Mouse (Mus musculus) G1E (cell line): ENCODE measurements at regions not wholly inside any gene's neighbourhood (a gene's known extent, or its start where the extent isn't known, plus 50 kb on each side); places are given as distances from the start of the nearest gene placed in this dataset.

Experiments
- ATAC-seq: 2 replicates; pipeline ENCODE4 v1.8.0; 2016; ENCODE audit warnings: mild to moderate bottlenecking; ENCODE audit not compliant: insufficient number of reproducible peaks, poor library complexity, low FRiP score, severe bottlenecking; ENCODE audit errors: extremely low read depth
- DNase-seq: peaks from one replicate; pipeline ENCODE4 v3.0.0; 2012; ENCODE audit warnings: low spot score
- H3K27me3 ChIP-seq: 2 replicates; pipeline ENCODE4 v1.6.1; 2012; ENCODE audit warnings: mild to moderate bottlenecking, low read length, inconsistent platforms; ENCODE audit not compliant: insufficient read depth
- H3K36me3 ChIP-seq: replicated peaks from 2 replicates; pipeline ENCODE3; 2012; ENCODE audit warnings: mild to moderate bottlenecking, inconsistent platforms
- H3K4me1 ChIP-seq: 2 replicates; pipeline ENCODE4 v1.6.1; 2012; ENCODE audit warnings: low read depth, low read length, inconsistent platforms, mixed read lengths; ENCODE audit not compliant: insufficient read depth
- H3K4me3 ChIP-seq: 2 replicates; pipeline ENCODE4 v1.5.1; 2012; ENCODE audit warnings: low read depth, mild to moderate bottlenecking, inconsistent platforms, low read length, moderate library complexity, mixed read lengths
- H3K9me3 ChIP-seq: replicated peaks from 2 replicates; pipeline ENCODE4 v1.6.1; 2012; ENCODE audit warnings: inconsistent platforms
- CTCF ChIP-seq: IDR thresholded peaks from 2 replicates; pipeline ENCODE4 v1.5.1; 2012; ENCODE audit warnings: low read depth, low read length, inconsistent platforms, mixed read lengths
- GATA1 ChIP-seq: IDR thresholded peaks from 2 replicates; pipeline ENCODE4 v1.6.1; 2012; ENCODE audit warnings: borderline replicate concordance, low read length, inconsistent platforms, mixed read lengths
- GATA2 ChIP-seq: IDR thresholded peaks from 2 replicates; pipeline ENCODE4 v1.6.1; 2012; ENCODE audit warnings: low read depth, low read length, inconsistent platforms, borderline replicate concordance
- POLR2AphosphoS5 ChIP-seq: IDR thresholded peaks from 2 replicates; pipeline ENCODE4 v1.6.1; 2012; ENCODE audit warnings: low read depth, low read length, inconsistent platforms; ENCODE audit not compliant: insufficient replicate concordance
- TAL1 ChIP-seq: conservative IDR thresholded peaks from 2 replicates; pipeline ENCODE4 v1.6.1; 2012; ENCODE audit warnings: low read depth, low read length, inconsistent platforms, mixed read lengths

- ATAC-seq (no peak), DNase-seq (no peak)
- H3K4me1 ChIP-seq = no peaks in the 10 kb centered on the region
These were observed 144.5 kb upstream of the Smim15 start for GRCm38 (mm10) chr13:107899600-107900229.

DNA sequence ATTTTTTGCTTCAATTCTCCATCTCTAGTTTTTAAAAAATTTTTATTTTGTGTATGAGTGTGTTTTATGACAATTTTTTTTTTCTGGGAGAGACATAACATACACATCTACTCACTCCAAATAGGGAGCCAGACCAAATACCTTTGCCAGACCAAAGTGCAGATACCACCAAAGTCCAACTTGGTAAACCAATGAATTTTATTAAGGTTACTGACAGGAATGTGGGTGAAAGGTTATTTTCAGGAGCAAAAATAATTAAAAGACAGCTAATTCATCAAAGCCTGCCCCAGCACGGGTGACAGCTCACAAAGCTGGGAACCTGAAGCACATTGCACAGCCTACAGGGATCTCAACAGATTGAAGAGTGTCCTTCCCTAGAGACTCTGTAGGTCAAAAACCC, 146.6 kb upstream of the Smim15 start:
- Histone ChIP-seq H3K36me3 (no peaks in the 10 kb centered on the region), H3K4me3 (no peak overlapping the region), H3K4me1 (no peaks in the 10 kb centered on the region), H3K27me3 (no peaks in the 10 kb centered on the region), H3K9me3 (no peaks in the 10 kb centered on the region)
- no peak for TF ChIP-seq POLR2AphosphoS5
- TF ChIP-seq TAL1 = no peak
- TF ChIP-seq CTCF = no peak
- no peak for TF ChIP-seq GATA2
- no peak for TF ChIP-seq GATA1
- ATAC-seq (no peak), DNase-seq (no peak)

More at GRCm38 (mm10) chr13:107899600-107900229, 144.5 kb upstream of the Smim15 start:
- Histone ChIP-seq H3K27me3 (no peaks in the 10 kb centered on the region), H3K9me3 (0 out of 2 replicates have a peak, but pooled peaks cover 2% of the 10 kb centered on the region), H3K4me3 (no peak overlapping the region), H3K36me3 (no peaks in the 10 kb centered on the region)
- no peak for TF ChIP-seq GATA2
- TF ChIP-seq CTCF = no peak
- no peak for TF ChIP-seq TAL1
- no peak for TF ChIP-seq GATA1
- TF ChIP-seq POLR2AphosphoS5 = no peak

GRCm38 (mm10) chr13:107897184-107897583, 147.1 kb upstream of the Smim15 start:
- no peaks in the 10 kb centered on the region for H3K4me1 ChIP-seq
- no peak for DNase-seq

GRCm38 (mm10) chr13:107893581-107894183, 150.6 kb upstream of the Smim15 start:
- H3K4me1 ChIP-seq = no peaks in the 10 kb centered on the region
- H3K4me3 ChIP-seq = no peak overlapping the region
- no peaks in the 10 kb centered on the region for H3K27me3 ChIP-seq

More at GRCm38 (mm10) chr13:107897184-107897583, 147.1 kb upstream of the Smim15 start:
- no peaks in the 10 kb centered on the region for H3K9me3 ChIP-seq
- TF ChIP-seq CTCF = no peak
- no peak for TF ChIP-seq POLR2AphosphoS5
- no peak for TF ChIP-seq GATA2
- TF ChIP-seq GATA1 = no peak
- TF ChIP-seq TAL1 = no peak
- H3K36me3 ChIP-seq = no peaks in the 10 kb centered on the region
- no peaks in the 10 kb centered on the region for H3K27me3 ChIP-seq
- ATAC-seq = no peak
- no peak overlapping the region for H3K4me3 ChIP-seq

GRCm38 (mm10) chr13:107893081-107893480, 151.2 kb upstream of the Smim15 start:
- H3K4me3 ChIP-seq = no peak overlapping the region
- DNase-seq (no peak), ATAC-seq (no peak)
- no peaks in the 10 kb centered on the region for H3K4me1 ChIP-seq
- peaks cover 32% of the 10 kb centered on the region for H3K9me3 ChIP-seq
- no peaks in the 10 kb centered on the region for H3K27me3 ChIP-seq
- TF ChIP-seq GATA2 (no peak), POLR2AphosphoS5 (no peak), TAL1 (no peak), CTCF (no peak), GATA1 (no peak)
- H3K36me3 ChIP-seq = no peaks in the 10 kb centered on the region

More at GRCm38 (mm10) chr13:107893581-107894183, 150.6 kb upstream of the Smim15 start:
- H3K9me3 ChIP-seq = peaks cover 28% of the 10 kb centered on the region
- DNase-seq (no peak), ATAC-seq (no peak)
- TF ChIP-seq CTCF (no peak), POLR2AphosphoS5 (no peak), TAL1 (no peak), GATA1 (no peak), GATA2 (no peak)
- H3K36me3 ChIP-seq = no peaks in the 10 kb centered on the region

DNA sequence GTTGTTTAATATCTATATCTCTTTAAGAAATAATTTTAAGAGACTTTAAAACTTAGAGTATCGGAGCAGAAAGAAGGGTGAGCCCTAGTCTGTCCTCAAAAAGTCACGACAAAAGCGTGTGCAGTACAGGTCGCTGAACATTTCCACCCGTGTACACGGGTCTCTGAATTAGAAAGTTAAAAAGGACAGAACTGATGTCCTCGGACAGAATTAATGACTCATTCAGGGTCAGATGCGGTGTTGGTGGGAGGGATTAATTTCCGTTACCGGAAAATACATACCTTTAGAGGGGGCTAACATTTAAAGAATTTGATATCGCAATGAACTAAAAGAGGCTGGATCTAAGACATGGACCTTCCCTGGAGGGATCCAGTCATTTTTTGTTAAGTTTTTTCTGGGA, 152.3 kb upstream of the Smim15 start:
- TF ChIP-seq POLR2AphosphoS5 = no peak
- TF ChIP-seq CTCF = no peak
- TF ChIP-seq TAL1 = no peak
- TF ChIP-seq GATA1 = no peak
- no peak for TF ChIP-seq GATA2
- DNase-seq (no peak), ATAC-seq (no peak)
- Histone ChIP-seq H3K27me3 (no peaks in the 10 kb centered on the region), H3K4me3 (no peak overlapping the region), H3K4me1 (no peaks in the 10 kb centered on the region), H3K36me3 (no peaks in the 10 kb centered on the region), H3K9me3 (peaks cover 32% of the 10 kb centered on the region)
